Mouse (Mus musculus) liver, adult (tissue): ENCODE results near the gene Gm5114.
"Not testable (repeated sequence)": the region's sequence is repeated elsewhere in the genome, so short reads cannot be mapped to it uniquely, and the experiment has no call there.

Source experiments
- GATA4 ChIP-seq: IDR thresholded peaks from 2 replicates; pipeline ENCODE4 v1.6.1; 2014; ENCODE audit warnings: mild to moderate bottlenecking, low read length; ENCODE audit not compliant: insufficient replicate concordance

Gm5114 gene

GRCm38 (mm10) chr7:39413060-39413459 lies at the start of gene Gm5114:
Gene Gm5114, minus strand, starts transcription at chr7:39413160.
- TF ChIP-seq GATA4: not testable (repeated sequence)

DNA sequence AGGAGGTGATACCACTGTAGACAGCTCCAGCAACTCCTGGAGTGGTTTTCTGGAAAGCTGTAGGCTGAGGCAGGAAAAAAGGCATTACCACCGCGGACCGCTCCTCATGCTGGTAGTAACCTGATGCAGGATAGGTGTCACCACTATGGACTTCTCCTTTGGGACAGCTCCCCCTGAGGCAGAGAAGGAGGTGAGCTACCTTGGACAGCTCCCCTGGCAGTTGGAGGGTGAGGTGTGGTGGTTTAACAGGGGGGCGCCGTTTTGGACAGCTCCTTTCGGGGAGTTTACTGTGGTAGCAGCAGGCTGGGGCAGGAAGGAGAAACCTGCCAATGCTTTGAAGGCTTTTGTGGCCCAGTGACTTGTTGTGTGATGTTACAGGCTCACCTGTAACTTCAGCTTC lies 42.8 kb upstream of the Gm5114 start:
- TF ChIP-seq GATA4: no peak

DNA sequence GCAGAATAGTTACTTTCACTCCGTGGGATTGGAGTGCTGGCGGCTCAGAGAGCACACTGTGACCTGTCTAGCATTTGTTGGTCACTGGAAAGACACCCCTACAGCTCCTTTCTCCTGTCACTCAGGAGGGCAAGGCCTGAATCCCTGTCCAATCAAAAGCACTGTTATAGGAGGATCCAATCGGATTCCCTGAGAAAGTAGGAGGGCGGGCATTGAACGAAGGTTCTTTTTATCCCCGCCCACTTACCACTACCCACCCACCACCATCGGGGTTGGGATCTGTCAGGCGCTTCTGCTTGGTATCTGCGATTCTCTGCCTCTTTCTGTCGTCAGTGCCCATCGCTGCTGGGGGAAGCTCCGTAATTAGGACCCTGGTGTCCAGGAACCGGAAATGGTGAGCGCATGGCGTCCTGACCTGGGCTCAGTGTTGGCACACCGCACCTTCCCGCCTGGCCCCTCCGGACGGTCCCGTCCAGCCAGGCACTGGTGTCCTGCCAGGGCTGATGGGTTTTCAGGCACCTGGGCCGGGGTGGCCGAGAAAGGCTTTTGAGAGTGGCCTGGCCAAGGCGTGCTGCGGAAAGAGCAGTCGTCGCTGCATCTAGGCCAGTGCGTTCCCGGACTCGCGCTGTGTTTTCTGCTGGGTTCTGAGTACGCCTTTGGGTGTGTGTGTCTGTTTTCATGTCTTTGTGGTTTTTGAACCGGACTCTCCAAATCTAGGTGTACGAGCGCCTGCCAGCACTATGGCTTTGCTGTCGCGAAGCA lies 36.5 kb upstream of the Gm5114 start:
- TF ChIP-seq GATA4: no peak; the same call in 1 of the 2 replicates

DNA sequence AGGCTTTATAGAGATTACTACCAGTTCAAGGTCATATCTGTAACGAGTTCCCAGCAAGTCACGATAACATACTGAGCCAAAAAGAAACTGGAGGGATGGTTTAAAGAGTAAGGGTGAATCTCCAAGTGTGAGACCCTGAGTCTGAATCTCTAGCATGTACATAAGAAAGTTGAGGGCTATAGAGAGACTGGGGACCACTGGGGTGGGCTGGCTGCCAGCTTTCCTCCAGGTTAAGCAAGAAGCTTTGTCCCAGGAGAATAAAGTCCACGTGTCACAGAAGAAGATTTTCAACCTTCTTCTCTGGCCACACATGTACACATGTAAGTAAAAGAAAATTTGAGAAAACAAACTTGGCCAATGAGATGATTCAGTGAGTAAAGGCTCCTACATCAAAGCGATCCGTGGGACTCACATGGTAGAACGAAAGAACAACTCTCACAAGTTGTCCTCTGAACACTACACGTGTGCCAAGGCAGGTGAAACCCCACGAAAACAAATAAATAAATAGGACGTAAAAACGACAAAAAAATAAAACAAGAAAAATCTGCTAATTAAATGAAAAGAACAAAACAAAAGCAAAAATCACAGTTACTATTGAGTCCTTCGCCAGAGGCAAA lies 35.8 kb upstream of the Gm5114 start:
- TF ChIP-seq GATA4: no peak

GRCm38 (mm10) chr7:39441237-39441636 lies 28.3 kb upstream of the Gm5114 start:
- no peak for TF ChIP-seq GATA4

- TF ChIP-seq GATA4: no peak
Observed at GRCm38 (mm10) chr7:39440362-39440761, 27.4 kb upstream of the Gm5114 start.
